Mouse (Mus musculus): Measurements from ENCODE around the gene Cryba2. TPM values are rescaled to one million over a fixed set of nuclear protein-coding genes. Genes with fewer than 3 reads are reported as not detected.

Gene Cryba2
- polyA plus RNA-seq, 1 experiment from 2014 or later, result not detected

- no peak for ATAC-seq (replicated peaks; ENCODE audit: insufficient number of reproducible peaks, low FRiP score, low TSS enrichment)
- H3K27me3 ChIP-seq (ENCODE audit: control insufficient read depth, insufficient read depth, low read length), result peaks cover 23% of the 10 kb centered on the region
- H3K36me3 ChIP-seq (ENCODE audit: control insufficient read depth, insufficient read depth, low read length), result no peaks in the 10 kb centered on the region
- H3K27ac ChIP-seq (ENCODE audit: low read depth, low read length), result no peak overlapping the region
- H3K9me3 ChIP-seq (replicated peaks; ENCODE audit: control insufficient read depth, low read length), result no peaks in the 10 kb centered on the region
- no peaks in the 10 kb centered on the region for H3K4me1 ChIP-seq (ENCODE audit: control insufficient read depth, insufficient read depth, low read length)
- WGBS (ENCODE audit: insufficient replicate concordance), result 70% methylated on average over 2 of the region's 2 CpGs
- H3K4me2 ChIP-seq, result no peak overlapping the region
- H3K4me3 ChIP-seq (ENCODE audit: low read depth, low read length), result no peak overlapping the region
- H3K9ac ChIP-seq (ENCODE audit: low read depth, low read length), result no peak overlapping the region
Measured at GRCm38 (mm10) chr1:74872218-74872617, 20.7 kb downstream of the Cryba2 start.

GRCm38 (mm10) chr1:74861783-74862182 lies 31.2 kb downstream of the Cryba2 start:
- Histone ChIP-seq H3K9me3 (replicated peaks; ENCODE audit: control insufficient read depth, low read length) (no peaks in the 10 kb centered on the region), H3K36me3 (ENCODE audit: control insufficient read depth, insufficient read depth, low read length) (no peaks in the 10 kb centered on the region), H3K4me1 (ENCODE audit: control insufficient read depth, insufficient read depth, low read length) (0 out of 2 replicates have a peak, but pooled peaks cover 5% of the 10 kb centered on the region), H3K27me3 (ENCODE audit: control insufficient read depth, insufficient read depth, low read length) (peaks cover 39% of the 10 kb centered on the region), H3K9ac (ENCODE audit: low read depth, low read length) (no peak overlapping the region), H3K4me3 (ENCODE audit: low read depth, low read length) (no peak overlapping the region), H3K27ac (ENCODE audit: low read depth, low read length) (no peak overlapping the region), H3K4me2 (no peak overlapping the region)
- ATAC-seq (replicated peaks; ENCODE audit: insufficient number of reproducible peaks, low FRiP score, low TSS enrichment), result no peak

GRCm38 (mm10) chr1:74859223-74859984 lies 33.5 kb downstream of the Cryba2 start:
- no peak overlapping the region for H3K4me3 ChIP-seq (ENCODE audit: low read depth, low read length)
- no peak overlapping the region for H3K9ac ChIP-seq (ENCODE audit: low read depth, low read length)
- no peak overlapping the region; the same call in 1 of the 2 replicates for H3K4me2 ChIP-seq
- no peak for ATAC-seq (replicated peaks; ENCODE audit: insufficient number of reproducible peaks, low FRiP score, low TSS enrichment)
- WGBS (ENCODE audit: insufficient replicate concordance), result 35% methylated on average over 6 of the region's 6 CpGs
- peaks cover 62% of the 10 kb centered on the region for H3K27me3 ChIP-seq (ENCODE audit: control insufficient read depth, insufficient read depth, low read length)
- no peaks in the 10 kb centered on the region for H3K9me3 ChIP-seq (replicated peaks; ENCODE audit: control insufficient read depth, low read length)
- peaks cover 10% of the 10 kb centered on the region for H3K4me1 ChIP-seq (ENCODE audit: control insufficient read depth, insufficient read depth, low read length)
- H3K27ac ChIP-seq (ENCODE audit: low read depth, low read length), result no peak overlapping the region
- H3K36me3 ChIP-seq (ENCODE audit: control insufficient read depth, insufficient read depth, low read length), result no peaks in the 10 kb centered on the region

DNA sequence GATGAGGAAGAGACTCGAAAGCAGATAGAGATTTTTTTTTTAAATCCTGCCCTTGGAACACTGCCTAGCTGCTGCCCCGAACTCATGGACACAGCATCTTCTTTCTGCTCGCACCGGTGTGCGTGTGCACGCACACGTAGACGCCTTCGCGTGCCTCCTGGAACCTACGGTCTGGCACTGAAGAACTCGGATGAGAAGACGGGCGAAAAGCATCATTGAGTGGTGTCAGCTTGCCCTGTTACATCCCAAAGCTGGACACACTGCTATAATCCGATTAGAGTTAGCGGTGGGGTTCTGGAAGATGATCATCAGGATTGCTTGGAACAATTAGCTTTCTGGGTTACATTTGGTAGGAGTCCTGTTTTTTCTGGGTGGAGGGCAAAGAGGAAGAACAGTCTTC lies 34.1 kb downstream of the Cryba2 start:
- Histone ChIP-seq H3K9me3 (replicated peaks; ENCODE audit: control insufficient read depth, low read length) (no peaks in the 10 kb centered on the region), H3K4me3 (ENCODE audit: low read depth, low read length) (peak overlapping the region; percentile 29; the same call in 1 of the 2 replicates), H3K4me1 (ENCODE audit: control insufficient read depth, insufficient read depth, low read length) (peaks cover 10% of the 10 kb centered on the region), H3K4me2 (peak overlapping the region; percentile 58), H3K36me3 (ENCODE audit: control insufficient read depth, insufficient read depth, low read length) (no peaks in the 10 kb centered on the region), H3K27me3 (ENCODE audit: control insufficient read depth, insufficient read depth, low read length) (peaks cover 68% of the 10 kb centered on the region), H3K27ac (ENCODE audit: low read depth, low read length) (no peak overlapping the region), H3K9ac (ENCODE audit: low read depth, low read length) (no peak overlapping the region)
- no peak for ATAC-seq (replicated peaks; ENCODE audit: insufficient number of reproducible peaks, low FRiP score, low TSS enrichment)
- 10% methylated on average over 16 of the region's 16 CpGs for WGBS (ENCODE audit: insufficient replicate concordance)

DNA sequence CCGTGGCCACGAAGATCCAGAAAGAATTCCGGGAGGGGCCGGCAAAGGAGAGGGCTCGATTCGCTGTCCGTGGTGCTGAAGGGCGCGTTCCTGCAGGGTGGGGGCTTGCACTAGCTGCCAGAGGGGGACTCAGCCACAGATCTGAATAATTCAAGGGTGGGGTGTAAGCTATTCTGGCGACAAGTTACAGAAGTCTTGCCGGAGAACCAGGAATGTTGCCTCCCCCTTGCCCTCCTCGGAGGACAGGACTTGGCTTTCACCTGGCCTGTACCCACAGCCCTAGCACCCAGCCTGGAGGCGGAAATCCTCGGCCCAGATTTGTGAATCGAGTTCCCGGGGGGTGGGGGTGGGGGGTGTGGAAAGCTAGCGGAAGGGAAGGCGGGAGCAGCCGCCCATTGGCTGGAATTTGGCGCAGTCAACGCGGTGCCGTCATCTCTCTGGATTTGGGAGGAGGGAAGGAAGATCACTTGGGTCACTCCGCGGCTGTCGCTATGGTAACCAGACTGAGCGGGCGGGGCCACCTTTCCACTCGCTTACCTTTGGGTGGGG lies 34.7 kb downstream of the Cryba2 start:
- Histone ChIP-seq H3K4me1 (ENCODE audit: control insufficient read depth, insufficient read depth, low read length) (peaks cover 10% of the 10 kb centered on the region), H3K9ac (ENCODE audit: low read depth, low read length) (no peak overlapping the region), H3K9me3 (replicated peaks; ENCODE audit: control insufficient read depth, low read length) (no peaks in the 10 kb centered on the region), H3K4me3 (ENCODE audit: low read depth, low read length) (peak overlapping the region; percentile 29), H3K4me2 (peak overlapping the region; percentile 58), H3K36me3 (ENCODE audit: control insufficient read depth, insufficient read depth, low read length) (no peaks in the 10 kb centered on the region), H3K27ac (ENCODE audit: low read depth, low read length) (no peak overlapping the region), H3K27me3 (ENCODE audit: control insufficient read depth, insufficient read depth, low read length) (peaks cover 74% of the 10 kb centered on the region)
- WGBS (ENCODE audit: insufficient replicate concordance), result under 1% methylated on average over 29 of the region's 29 CpGs
- no peak; the same call in 1 of the 2 replicates for ATAC-seq (replicated peaks; ENCODE audit: insufficient number of reproducible peaks, low FRiP score, low TSS enrichment)

GRCm38 (mm10) chr1:74857677-74858076 lies 35.3 kb downstream of the Cryba2 start:
- 13% methylated on average over 4 of the region's 4 CpGs for WGBS (ENCODE audit: insufficient replicate concordance)
- H3K9me3 ChIP-seq (replicated peaks; ENCODE audit: control insufficient read depth, low read length), result no peaks in the 10 kb centered on the region
- peaks cover 10% of the 10 kb centered on the region for H3K4me1 ChIP-seq (ENCODE audit: control insufficient read depth, insufficient read depth, low read length)
- H3K4me2 ChIP-seq, result peak overlapping the region; percentile 58
- H3K4me3 ChIP-seq (ENCODE audit: low read depth, low read length), result peak overlapping the region; percentile 29; the same call in 1 of the 2 replicates
- H3K27me3 ChIP-seq (ENCODE audit: control insufficient read depth, insufficient read depth, low read length), result peaks cover 79% of the 10 kb centered on the region
- no peak for ATAC-seq (replicated peaks; ENCODE audit: insufficient number of reproducible peaks, low FRiP score, low TSS enrichment)
- no peaks in the 10 kb centered on the region for H3K36me3 ChIP-seq (ENCODE audit: control insufficient read depth, insufficient read depth, low read length)
- no peak overlapping the region for H3K9ac ChIP-seq (ENCODE audit: low read depth, low read length)
- H3K27ac ChIP-seq (ENCODE audit: low read depth, low read length), result no peak overlapping the region

DNA sequence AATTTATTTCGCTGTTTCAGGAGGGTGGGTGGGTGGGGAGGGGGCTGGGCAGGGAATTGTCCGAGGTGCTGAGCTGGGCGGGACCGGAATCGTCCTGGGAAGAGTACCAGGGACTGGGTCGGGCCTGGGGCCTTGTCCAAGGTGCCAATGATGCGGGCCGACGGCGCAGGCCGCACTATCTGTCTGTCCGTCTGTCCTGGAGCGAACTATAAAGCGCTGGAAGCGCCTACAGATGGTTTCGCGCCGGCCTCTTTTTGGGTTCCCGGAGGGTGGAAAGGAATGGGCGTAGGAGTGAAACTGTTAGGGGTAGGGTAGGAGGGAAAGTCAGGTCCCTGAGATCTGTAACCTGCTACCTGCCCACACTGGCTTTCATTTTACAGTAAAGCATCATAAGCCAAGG lies 35.7 kb downstream of the Cryba2 start:
- Histone ChIP-seq H3K4me3 (ENCODE audit: low read depth, low read length) (no peak overlapping the region), H3K27ac (ENCODE audit: low read depth, low read length) (no peak overlapping the region), H3K4me2 (no peak overlapping the region), H3K27me3 (ENCODE audit: control insufficient read depth, insufficient read depth, low read length) (peaks cover 84% of the 10 kb centered on the region), H3K9ac (ENCODE audit: low read depth, low read length) (no peak overlapping the region), H3K36me3 (ENCODE audit: control insufficient read depth, insufficient read depth, low read length) (no peaks in the 10 kb centered on the region), H3K4me1 (ENCODE audit: control insufficient read depth, insufficient read depth, low read length) (peaks cover 10% of the 10 kb centered on the region), H3K9me3 (replicated peaks; ENCODE audit: control insufficient read depth, low read length) (no peaks in the 10 kb centered on the region)
- ATAC-seq (replicated peaks; ENCODE audit: insufficient number of reproducible peaks, low FRiP score, low TSS enrichment), result no peak; the same call in 1 of the 2 replicates
- WGBS (ENCODE audit: insufficient replicate concordance), result 4% methylated on average over 20 of the region's 20 CpGs

DNA sequence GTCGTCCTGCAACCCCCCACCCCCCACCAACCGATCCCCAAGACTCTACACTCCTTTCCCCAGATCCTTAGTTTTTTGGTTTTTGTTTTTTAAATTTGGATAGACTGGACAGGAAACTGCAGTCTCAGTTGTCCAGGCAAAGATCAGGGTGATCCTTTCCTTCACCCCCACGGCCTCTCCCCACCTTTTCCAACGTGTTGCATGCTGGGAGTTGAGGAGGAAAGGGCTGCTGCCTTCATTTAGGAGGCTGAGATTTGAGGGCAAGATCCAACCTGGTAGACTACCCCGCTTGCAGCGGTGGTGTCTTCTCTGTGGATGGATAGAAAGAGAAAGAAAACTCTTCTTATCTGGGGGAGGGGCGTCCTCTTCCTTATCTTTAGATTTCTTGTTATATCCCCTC lies 36.2 kb downstream of the Cryba2 start:
- WGBS (ENCODE audit: insufficient replicate concordance), result under 1% methylated on average over 7 of the region's 7 CpGs
- ATAC-seq (replicated peaks; ENCODE audit: insufficient number of reproducible peaks, low FRiP score, low TSS enrichment), result no peak
- no peak overlapping the region for H3K9ac ChIP-seq (ENCODE audit: low read depth, low read length)

GRCm38 (mm10) chr1:74856439-74856720 lies 36.6 kb downstream of the Cryba2 start:
- no peak for ATAC-seq (replicated peaks; ENCODE audit: insufficient number of reproducible peaks, low FRiP score, low TSS enrichment)
- Histone ChIP-seq H3K27ac (ENCODE audit: low read depth, low read length) (no peak overlapping the region), H3K36me3 (ENCODE audit: control insufficient read depth, insufficient read depth, low read length) (no peaks in the 10 kb centered on the region), H3K9ac (ENCODE audit: low read depth, low read length) (no peak overlapping the region), H3K4me1 (ENCODE audit: control insufficient read depth, insufficient read depth, low read length) (peaks cover 10% of the 10 kb centered on the region), H3K27me3 (ENCODE audit: control insufficient read depth, insufficient read depth, low read length) (peaks cover 92% of the 10 kb centered on the region), H3K9me3 (replicated peaks; ENCODE audit: control insufficient read depth, low read length) (no peaks in the 10 kb centered on the region), H3K4me3 (ENCODE audit: low read depth, low read length) (peak overlapping the region; percentile 58; the same call in 1 of the 2 replicates), H3K4me2 (peak overlapping the region; percentile 94)
- WGBS (ENCODE audit: insufficient replicate concordance), result 1% methylated on average over 11 of the region's 11 CpGs

More for the DNA sequence above, 36.2 kb downstream of the Cryba2 start:
- H3K9me3 ChIP-seq (replicated peaks; ENCODE audit: control insufficient read depth, low read length), result no peaks in the 10 kb centered on the region
- H3K4me3 ChIP-seq (ENCODE audit: low read depth, low read length), result no peak overlapping the region
- H3K4me2 ChIP-seq, result no peak overlapping the region
- no peak overlapping the region for H3K27ac ChIP-seq (ENCODE audit: low read depth, low read length)
- H3K27me3 ChIP-seq (ENCODE audit: control insufficient read depth, insufficient read depth, low read length), result peaks cover 88% of the 10 kb centered on the region
- H3K36me3 ChIP-seq (ENCODE audit: control insufficient read depth, insufficient read depth, low read length), result no peaks in the 10 kb centered on the region
- H3K4me1 ChIP-seq (ENCODE audit: control insufficient read depth, insufficient read depth, low read length), result peaks cover 10% of the 10 kb centered on the region

Data from heart, embryonic 11.5 days (tissue).